Mouse (Mus musculus) Muller cell, postnatal 12 days (primary cell): ENCODE data around the gene Klhl32.
A peak's percentile ranks its signal among the peaks of the same experiment; 100 is the strongest.
"Not testable (repeated sequence)": the region's sequence is repeated elsewhere in the genome, so short reads cannot be mapped to it uniquely, and the experiment has no call there.

ENCODE experiments used
- DNase-seq: peaks from one replicate; pipeline ENCODE4 v3.0.0-alpha.2; 2015; ENCODE audit errors: inconsistent ontology term

Klhl32 gene

GRCm38 (mm10) chr4:24850401-24851325, at the start of gene Klhl32:
Klhl32 (minus strand) TSS chr4:24851124.
- DNase-seq: peak; percentile 85

DNA sequence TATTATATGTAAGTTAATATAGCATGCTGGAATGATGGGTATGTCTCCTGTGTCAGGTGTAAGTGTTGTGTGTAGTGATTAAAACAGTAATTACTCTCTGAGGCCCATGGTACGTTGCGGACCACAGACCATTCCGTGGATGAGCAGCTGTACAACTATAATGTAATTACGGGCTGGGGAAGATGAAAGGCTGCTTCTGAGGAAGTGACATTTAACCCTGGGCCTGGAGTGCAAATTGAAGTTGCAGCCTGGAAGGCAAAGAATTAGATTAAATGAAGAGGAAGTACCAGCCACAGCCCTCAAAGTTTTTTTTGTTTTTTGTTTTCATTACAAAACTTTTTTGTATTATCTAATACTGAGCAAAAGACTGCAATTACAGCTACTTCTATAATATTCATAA, 48.2 kb upstream of the Klhl32 start:
- DNase-seq: no peak

DNA sequence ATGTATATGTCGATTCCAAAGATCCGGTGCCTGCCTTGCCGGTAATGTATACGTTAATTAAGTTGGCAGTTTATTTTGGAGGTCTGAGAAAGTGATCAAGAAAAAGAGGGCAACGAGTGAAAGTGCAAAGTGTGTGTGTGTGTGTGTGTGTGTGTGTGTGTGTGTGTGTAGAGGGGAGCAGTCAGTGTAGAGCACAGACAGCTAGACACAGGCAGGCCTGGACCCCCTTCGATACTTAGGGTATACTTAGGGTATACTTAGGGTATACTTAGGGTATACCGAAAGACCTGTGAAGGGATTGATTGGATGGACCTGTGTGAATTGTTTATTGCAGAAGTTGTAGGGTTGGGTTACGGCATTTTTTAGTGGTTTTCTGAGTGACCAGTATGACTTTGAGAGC, 47.7 kb upstream of the Klhl32 start:
- DNase-seq: peak; percentile 21

DNA sequence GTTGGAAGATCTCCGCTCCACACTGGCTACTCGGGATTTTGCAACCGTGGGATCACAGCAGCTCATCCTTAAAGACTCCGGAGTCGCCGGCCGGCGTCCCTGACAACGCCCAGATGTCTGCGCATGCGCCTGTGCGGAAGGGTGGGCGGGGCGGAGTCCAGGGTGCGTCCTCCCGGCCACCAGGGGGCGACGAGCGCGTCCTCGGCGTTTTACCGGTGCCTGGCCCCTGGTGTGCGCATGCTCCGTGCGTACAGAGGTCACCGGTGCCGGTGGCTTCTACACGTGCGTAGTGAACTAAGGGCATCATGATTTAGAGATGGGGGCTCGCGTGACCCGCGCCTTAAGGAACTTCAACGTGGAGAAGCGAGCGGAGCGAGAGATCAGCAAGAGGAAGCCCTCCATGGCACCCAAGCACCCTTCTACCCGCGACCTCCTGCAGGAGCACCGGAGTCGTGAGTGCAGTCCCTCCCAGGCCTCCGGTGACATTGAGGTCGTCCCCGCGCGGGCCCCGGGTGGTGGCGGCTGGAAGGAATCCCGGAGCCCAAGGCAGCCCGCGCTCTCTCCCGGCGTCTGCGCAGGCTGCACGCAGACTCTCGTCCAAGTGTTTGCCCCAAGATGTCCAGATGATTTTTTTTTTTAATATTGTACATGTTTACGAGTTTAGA, 47.1 kb upstream of the Klhl32 start, which contains the start of gene Ndufaf4:
Gene Ndufaf4, plus strand, starts transcription at position 233 of the 665 bp plus-strand sequence.
- DNase-seq: peak; percentile 96

DNA sequence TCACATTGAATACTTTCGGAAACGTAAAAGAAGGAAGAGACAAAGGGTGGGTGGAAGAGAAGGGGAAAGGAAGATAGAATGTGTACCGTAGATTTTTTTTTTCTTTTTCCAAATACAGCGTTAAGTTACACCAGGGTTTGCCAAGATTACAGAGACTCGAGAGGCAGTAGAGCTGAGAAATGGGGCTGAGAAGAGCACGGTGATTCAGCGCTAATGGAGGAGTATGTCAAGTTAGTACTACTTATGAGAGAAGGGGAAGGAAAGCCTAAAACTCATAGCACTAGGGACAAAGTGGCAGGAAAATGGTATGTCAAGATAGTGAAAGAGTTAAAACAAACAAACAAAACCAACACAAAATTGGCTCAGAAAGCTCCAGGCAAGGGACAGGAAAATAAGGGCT, 46.4 kb upstream of the Klhl32 start:
- DNase-seq: peak; percentile 34

- DNase-seq: peak; percentile 52
Measured at GRCm38 (mm10) chr4:24896829-24897228, 45.9 kb upstream of the Klhl32 start.

DNA sequence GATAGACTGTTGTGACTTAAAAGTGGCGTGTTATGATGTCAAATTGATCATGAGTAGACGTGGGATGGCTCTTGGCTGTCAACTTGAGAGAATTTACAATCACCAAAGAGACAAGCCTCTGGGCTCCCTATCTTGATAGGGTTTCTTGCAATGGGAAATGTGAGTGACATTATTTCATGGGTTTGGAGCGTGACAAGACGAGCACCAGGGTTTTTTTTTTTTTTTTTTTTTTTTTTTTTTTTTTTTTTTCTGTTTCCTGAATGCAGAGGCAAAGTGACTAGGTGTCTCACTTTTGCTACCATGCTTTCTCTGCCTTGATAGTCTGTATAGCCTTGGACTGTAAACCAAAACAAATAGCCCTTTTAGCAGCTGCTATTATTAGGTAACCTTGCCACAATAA, 43.7 kb upstream of the Klhl32 start:
- no peak for DNase-seq

GRCm38 (mm10) chr4:24892293-24892692, 41.4 kb upstream of the Klhl32 start:
- DNase-seq: not testable (repeated sequence)

GRCm38 (mm10) chr4:24889386-24889785, 38.5 kb upstream of the Klhl32 start:
- DNase-seq: not testable (repeated sequence)

GRCm38 (mm10) chr4:24869230-24869629, 18.3 kb upstream of the Klhl32 start:
- no peak for DNase-seq

DNA sequence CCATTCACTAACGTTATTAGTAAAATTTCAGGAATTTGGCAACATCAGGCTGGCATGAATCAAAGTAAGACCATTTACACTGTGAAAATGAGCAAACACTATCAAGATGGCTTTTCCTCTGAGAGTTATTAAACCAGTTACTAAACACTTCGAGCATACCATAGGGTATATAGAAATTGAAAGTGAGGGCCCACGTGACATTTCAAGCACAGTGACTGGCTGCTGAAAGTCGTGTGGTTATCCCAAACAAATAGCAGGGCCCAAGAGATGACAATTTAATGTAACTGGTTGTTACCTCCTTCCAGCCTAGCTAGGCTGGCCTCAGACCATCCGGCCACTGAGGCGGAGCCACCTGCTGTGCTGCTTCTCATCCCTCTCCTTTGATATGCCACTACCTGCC, 14.8 kb upstream of the Klhl32 start:
- DNase-seq: peak; percentile 5

DNA sequence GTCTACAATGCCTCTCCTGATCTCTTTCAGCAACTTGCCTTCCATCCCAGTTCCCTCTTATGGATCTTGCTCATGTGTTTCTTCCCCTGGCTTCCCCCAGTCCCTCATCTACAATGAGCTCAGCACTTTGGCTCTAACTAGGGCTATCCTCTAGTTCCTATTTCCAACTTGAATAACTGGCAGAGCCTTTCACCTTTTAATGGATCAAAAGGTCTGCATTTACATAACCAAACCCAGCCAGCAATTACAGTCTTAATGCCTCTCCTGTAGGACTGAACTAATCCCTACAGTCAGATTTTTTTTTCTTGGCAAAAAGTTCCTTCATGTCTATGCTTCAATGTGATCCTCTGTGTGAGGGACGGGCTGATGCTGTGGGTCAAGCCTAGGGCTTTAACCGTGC, 3.5 kb downstream of the Klhl32 start:
- no peak for DNase-seq

GRCm38 (mm10) chr4:24845546-24845945, 5.4 kb downstream of the Klhl32 start:
- DNase-seq: no peak

DNA sequence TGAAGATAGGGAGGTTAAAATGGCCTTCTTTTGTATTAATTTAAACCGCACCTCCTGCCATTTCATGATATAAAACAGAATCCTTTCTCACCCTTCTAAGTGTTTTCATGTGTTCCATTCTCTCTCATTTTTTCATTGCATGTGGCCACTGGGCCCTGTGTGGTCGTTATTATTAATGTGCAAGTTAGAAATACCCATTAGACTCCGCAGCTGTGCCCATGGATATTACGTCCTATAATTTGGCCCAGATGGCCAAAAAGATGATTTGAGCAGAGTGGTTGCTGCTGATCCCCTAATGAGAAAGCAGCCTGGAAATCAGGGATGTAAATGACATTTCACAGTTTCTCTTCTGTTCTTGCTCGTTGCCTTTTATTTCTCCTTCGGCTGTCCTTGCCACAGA, 12.4 kb downstream of the Klhl32 start:
- DNase-seq: no peak

DNA sequence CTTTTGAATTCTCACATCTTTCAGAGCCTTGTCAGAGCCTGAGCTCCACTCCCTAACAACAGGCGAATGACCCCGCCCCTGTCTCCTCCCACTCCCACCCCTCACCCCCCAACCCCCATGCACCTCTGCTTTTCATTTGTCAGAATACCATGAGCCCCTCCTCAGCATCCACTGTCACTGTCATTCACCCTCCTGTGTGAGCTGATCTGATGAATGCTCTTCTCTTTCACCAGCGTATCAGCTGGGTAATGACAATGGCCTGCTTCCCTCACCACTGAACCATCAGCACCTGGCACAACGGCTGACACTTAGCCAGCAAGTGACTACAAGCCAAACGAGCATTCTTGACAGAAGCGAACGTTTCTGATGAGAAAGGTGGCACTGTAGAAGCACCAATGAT, 15.4 kb downstream of the Klhl32 start:
- DNase-seq: no peak

DNA sequence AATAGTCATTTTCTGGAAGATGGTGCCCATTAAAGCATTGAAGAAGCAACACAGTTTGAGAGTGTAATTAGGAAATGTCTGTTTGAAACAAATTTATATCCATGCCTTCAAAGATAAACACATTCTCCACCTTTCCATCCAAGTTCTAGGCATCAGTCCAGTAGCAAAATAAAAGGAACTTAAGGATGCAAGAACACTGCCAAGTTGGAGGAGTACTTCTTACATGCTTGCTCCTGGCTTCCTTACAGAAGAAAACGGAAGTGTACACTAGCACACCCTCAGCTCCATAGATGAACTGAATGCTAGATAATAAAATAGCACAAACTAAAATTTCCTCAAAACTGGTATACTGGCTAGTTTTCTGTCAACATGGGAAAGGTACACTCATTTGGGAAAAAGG, 42.6 kb downstream of the Klhl32 start:
- DNase-seq: no peak

- no peak for DNase-seq
Measured at GRCm38 (mm10) chr4:24801881-24802280, 49.0 kb downstream of the Klhl32 start.

DNA sequence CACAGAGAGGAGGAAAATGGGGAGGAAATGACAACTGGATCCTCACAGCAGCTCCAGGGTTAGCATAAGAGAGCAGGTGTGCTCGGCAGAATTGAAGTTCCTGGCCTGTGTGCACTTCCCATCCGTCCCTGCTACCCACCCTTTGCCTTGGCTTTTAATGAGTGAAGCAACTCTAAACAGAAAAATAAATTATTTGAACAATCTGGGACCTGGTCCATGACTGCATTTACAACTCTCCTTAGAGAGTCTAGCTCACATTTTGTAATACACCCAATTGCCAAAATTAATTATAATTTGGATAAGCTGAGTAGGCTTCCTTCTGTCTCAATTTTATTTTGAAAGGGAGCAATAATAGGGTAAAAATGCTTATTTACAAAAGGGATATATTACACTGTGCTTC, 49.6 kb downstream of the Klhl32 start:
- DNase-seq: no peak

- no peak for DNase-seq
Measured at GRCm38 (mm10) chr4:24800345-24800936, 50.5 kb downstream of the Klhl32 start.

DNA sequence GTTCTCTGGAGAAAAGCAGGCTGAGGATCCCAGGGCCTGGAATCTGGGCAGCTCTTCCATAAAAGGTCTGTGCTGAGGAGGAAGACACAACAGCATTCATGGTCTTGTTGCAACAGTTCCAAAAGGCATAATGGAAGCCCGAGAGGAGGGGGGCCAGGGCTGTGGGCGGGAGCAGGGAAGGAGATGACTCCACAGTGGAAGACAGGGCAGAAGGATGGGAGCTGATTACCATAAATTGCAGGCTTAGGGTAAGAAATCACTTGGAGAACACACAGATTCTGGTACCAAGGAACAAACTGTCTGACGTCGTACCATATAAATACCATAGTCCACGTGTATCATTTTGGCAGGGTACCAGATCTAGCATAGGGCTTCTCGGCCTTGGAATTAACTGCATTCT, 51.9 kb downstream of the Klhl32 start:
- DNase-seq: no peak

- DNase-seq: no peak
Measured at GRCm38 (mm10) chr4:24797868-24798267, 53.1 kb downstream of the Klhl32 start.

DNA sequence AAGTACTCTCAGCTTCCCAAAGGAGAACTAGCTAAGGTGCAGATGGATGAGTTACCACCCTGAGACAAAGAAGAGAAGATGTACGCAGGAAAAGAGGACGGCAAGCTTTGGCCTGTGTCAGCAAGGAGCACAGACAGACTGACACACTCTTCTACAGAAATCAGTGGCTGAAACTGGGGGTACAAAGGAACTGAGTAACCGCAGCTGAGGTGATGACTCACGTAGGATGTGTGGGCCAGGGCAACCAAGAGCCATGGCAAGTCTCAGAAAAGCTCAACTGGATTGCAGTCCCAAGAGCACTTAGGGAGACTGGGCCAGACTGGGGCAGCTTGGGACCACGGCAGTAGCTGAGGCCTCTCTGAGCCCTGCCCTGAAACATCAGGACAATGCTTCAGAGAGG, 53.6 kb downstream of the Klhl32 start:
- DNase-seq: no peak

DNA sequence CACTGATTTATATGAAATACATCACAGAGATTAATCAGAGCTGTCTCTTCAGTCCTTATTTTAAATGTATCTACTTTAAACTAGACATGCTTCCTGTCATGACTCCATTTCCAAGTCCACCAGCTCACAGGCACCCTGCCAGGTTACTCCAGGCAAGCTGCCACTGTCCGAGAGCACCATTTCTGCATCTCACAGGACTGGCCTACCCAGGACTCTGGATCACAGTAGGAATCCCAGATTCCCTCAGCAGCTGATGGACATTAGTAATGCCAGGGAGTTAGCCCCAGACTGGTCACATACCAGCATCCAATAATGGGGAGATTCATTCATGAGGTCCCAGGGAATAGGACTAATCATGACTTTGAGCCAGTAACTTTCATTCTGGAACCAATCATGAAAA, 54.7 kb downstream of the Klhl32 start:
- peak; percentile 50 for DNase-seq
